Mouse (Mus musculus) olfactory bulb, adult 2 months (tissue): ENCODE data around the gene D030056L22Rik.

ENCODE experiments used
- CTCF ChIP-seq: fragments of 200-500 bp; IDR thresholded peaks from 2 replicates; pipeline ENCODE4 v1.5.1; 2012; ENCODE audit warnings: low read depth, mild to moderate bottlenecking, low read length, moderate library complexity; ENCODE audit not compliant: insufficient read depth
- POLR2A ChIP-seq: fragments of 200-500 bp; IDR thresholded peaks from 2 replicates; pipeline ENCODE4 v1.6.1; 2012; ENCODE audit warnings: mild to moderate bottlenecking, low read depth, low read length, moderate library complexity; ENCODE audit not compliant: insufficient read depth

DNA sequence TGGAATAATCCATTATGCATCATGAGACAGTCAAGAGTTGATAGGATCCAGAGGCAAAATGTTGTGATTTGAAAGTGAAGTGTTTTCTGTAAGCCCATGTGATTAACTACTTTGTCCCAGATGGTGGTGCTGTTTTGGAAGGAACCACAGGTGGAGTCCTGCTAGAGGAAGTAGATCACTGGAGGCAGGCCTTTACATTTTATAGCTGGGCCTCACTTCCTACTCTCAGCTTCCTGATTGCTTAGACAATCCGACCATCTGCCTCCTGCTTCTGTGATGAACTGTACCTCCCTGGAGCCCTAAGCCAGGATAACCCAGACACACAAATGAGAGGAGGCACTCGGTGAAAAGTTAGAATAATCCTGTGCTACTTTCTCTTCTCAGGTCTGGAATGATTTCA is 49.1 kb upstream of the D030056L22Rik start:
- TF ChIP-seq CTCF: no peak
- no peak for TF ChIP-seq POLR2A
